7 mouse cellular contexts compared by ENCODE assay signal in the genomic region with DNA sequence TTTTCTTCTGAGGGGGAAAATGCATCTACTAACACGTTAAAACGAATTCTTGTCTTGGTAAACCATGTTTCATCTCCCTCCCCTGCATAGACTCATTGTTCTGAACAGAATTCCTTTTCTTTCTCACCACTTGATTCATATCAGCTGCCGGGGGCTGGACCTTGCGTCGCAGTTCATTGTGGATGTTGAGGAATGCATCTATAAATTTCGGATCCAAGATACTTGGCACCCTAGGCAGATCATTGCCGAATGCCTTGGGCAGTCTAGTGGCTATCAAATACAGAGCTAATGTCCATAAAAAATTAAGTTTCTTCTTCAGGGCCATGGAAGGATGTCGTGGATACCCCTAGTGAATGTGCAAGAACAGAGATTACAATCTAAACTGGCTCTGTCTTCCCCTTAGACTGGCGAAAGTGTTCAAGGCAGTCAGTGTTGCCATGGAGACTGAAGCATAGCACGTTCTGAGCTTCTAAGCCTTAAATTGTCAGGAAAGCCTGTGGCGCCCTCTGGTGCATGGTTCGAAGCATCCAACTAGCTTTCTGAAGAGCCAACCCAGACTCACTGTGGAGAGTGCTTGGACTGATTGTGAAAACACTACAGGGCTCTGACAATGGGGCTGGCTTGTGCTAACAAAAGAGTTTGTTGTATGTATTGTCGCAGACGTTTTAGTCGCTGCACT. TPM values are rescaled to one million over a fixed set of nuclear protein-coding genes. Genes with fewer than 3 reads are reported as not detected.
DNase-seq lines count a peak whose midpoint lies in the region; ATAC-seq and TF ChIP-seq lines count a peak whose summit lies in the region.
"Not testable (repeated sequence)": the region's sequence is repeated elsewhere in the genome, so short reads cannot be mapped to it uniquely, and the experiment has no call there.

Glipr1l3 (minus strand) TSS at position 446 of the 679 bp plus-strand sequence.

- DNase-seq in adrenal gland, postnatal 10 days, result peak; percentile 82
- peak; percentile 81 for DNase-seq in embryo, embryonic 9.5 days (ENCODE audit: extremely low spot score)
- peak; percentile 85 for DNase-seq in heart, adult 11 months
- peak; percentile 67 for DNase-seq in kidney, adult 2 months
- DNase-seq in left cerebral cortex, postnatal 4 days, result peak; percentile 88
- peak; percentile 98 for DNase-seq in midbrain, embryonic 11.5 days (ENCODE audit: low spot score, missing footprints)
- DNase-seq in right cerebral cortex, postnatal 4 days, result peak; percentile 94

- H3K36me3 ChIP-seq in kidney, adult 2 months (ENCODE audit: control insufficient read depth, insufficient read depth, low read length); midbrain, embryonic 11.5 days (ENCODE audit: control insufficient read depth, insufficient read depth, low read length): not testable (repeated sequence)

- intact Hi-C loops in left cerebral cortex, postnatal 4 days (cut with DNase I), result loop anchor here (5.0 to 10.0 kb wide), 3 partner anchors 98 to 655 kb away; partner anchors contain the start of genes Glipr1l1 and Phlda1

- peak within 1 kb of the TSS; percentile 8; the same call in 1 of the 2 replicates for H3K4me2 ChIP-seq in midbrain, embryonic 11.5 days

- not testable (repeated sequence) for H3K4me1 ChIP-seq in kidney, adult 2 months (ENCODE audit: control insufficient read depth, insufficient read depth, low read length); midbrain, embryonic 11.5 days (ENCODE audit: control insufficient read depth, insufficient read depth, low read length)

- peak; percentile 76 for TF ChIP-seq CTCF in kidney, adult 2 months (conservative IDR thresholded peaks at IDR 0.05; ENCODE audit: insufficient read depth, insufficient read length, low read depth, low read length)

- not testable (repeated sequence) for TF ChIP-seq POLR2A in kidney, adult 2 months (IDR thresholded peaks at IDR 0.05; ENCODE audit: low read depth, low read length)

- WGBS in kidney, adult 2 months, result 16% methylated on average over 15 of the region's 15 CpGs
- 16% methylated on average over 15 of the region's 15 CpGs for WGBS in midbrain, embryonic 11.5 days

- not testable (repeated sequence) for H3K4me3 ChIP-seq in kidney, adult 2 months (ENCODE audit: insufficient read depth, low read depth, low read length); midbrain, embryonic 11.5 days (ENCODE audit: low read depth, low read length)

- not testable (repeated sequence) for H3K27me3 ChIP-seq in kidney, adult 2 months (replicated peaks; ENCODE audit: control insufficient read depth, insufficient read depth, low read length); midbrain, embryonic 11.5 days (ENCODE audit: control insufficient read depth, insufficient read depth, low read length)

- H3K9me3 ChIP-seq in midbrain, embryonic 11.5 days (ENCODE audit: control insufficient read depth, low read length), result not testable (repeated sequence)

- H3K9ac ChIP-seq in midbrain, embryonic 11.5 days (ENCODE audit: low read length), result not testable (repeated sequence)

- H3K27ac ChIP-seq in kidney, adult 2 months (ENCODE audit: insufficient read depth, low read depth, low read length); midbrain, embryonic 11.5 days (ENCODE audit: low read depth, low read length): not testable (repeated sequence)

- peak; percentile 91 for ATAC-seq in midbrain, embryonic 11.5 days (ENCODE audit: low FRiP score)

RNA-seq across cellular contexts. Expression of gene Glipr1l3, which starts in this region (rescaled TPM):
- total RNA-seq in adrenal gland, postnatal 10 days (2021), result not detected
- not detected in 2 replicates for polyA plus RNA-seq in kidney, adult 2 months (2012; rRNA removed)
- not detected for total RNA-seq in left cerebral cortex, postnatal 4 days (2021)
- polyA plus RNA-seq in midbrain, embryonic 11.5 days (2014; fragmentation: Nextera tagmentation; extraction: Ambion mirVana), result 0.15 TPM in 1 of 2 replicates, not detected in the other

Comparison
In these comparisons a context has a peak if more than half of its experiments do, and no peak if none do; other contexts are left out.
1. Peak in DNase-seq in adrenal gland, postnatal 10 days; RNA of the gene not detected or under 1 TPM.
2. Peak in DNase-seq in kidney, adult 2 months; RNA of the gene not detected or under 1 TPM.
3. Peak in DNase-seq in left cerebral cortex, postnatal 4 days; RNA of the gene not detected or under 1 TPM.
4. Peak in DNase-seq, ATAC-seq and H3K4me2 ChIP-seq in midbrain, embryonic 11.5 days; RNA of the gene not detected or under 1 TPM.